Mouse (Mus musculus): ENCODE results near the gene Mup19. TPM values are rescaled to one million over a fixed set of nuclear protein-coding genes. Genes with fewer than 3 reads are reported as not detected.
"Not testable (repeated sequence)": the region's sequence is repeated elsewhere in the genome, so short reads cannot be mapped to it uniquely, and the experiment has no call there.

Gene Mup19
- polyA plus RNA-seq (2012; rRNA removed) (not detected in 2 replicates), polyA plus RNA-seq (2014; fragmentation: Nextera tagmentation; extraction: Ambion mirVana) (0.41 and 0.57 TPM in 2 replicates)

DNA sequence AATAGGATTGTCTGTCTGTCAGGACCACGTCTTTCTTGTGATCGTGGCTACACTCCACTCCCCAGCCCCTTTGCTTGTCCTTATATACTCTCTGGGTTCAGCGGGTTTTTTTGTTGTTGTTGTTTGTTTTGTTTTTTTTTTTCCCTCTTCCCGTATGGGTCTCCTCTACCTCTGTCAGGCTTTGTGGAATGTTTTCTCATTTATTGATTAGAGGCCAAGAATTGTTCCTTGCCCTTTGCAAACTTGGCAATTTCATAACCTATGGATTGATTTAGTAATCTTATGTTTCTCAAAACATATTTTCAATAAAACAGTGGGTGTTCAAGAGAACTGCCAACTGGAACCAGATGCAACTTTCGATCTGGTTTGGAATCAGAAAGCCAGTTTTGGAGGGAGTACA lies at the start of gene Mup19:
Gene Mup19 (minus strand): TSS at position 101 of the 400 bp plus-strand sequence.
- not testable (repeated sequence) for H3K36me3 ChIP-seq (ENCODE audit: control insufficient read depth, insufficient read depth, low read length); H3K27ac ChIP-seq (replicated peaks; ENCODE audit: low read depth, low read length); ATAC-seq (ENCODE audit: low FRiP score, low read depth); H3K4me2 ChIP-seq (replicated peaks; ENCODE audit: low read depth, low read length, severe bottlenecking); DNase-seq (ENCODE audit: low spot score); H3K4me3 ChIP-seq (replicated peaks; ENCODE audit: low read length); H3K9ac ChIP-seq (ENCODE audit: low read depth, low read length, severe bottlenecking); H3K4me1 ChIP-seq (ENCODE audit: control insufficient read depth, insufficient read depth, low read length); H3K27me3 ChIP-seq (ENCODE audit: control insufficient read depth, insufficient read depth, low read length); H3K9me3 ChIP-seq (ENCODE audit: control insufficient read depth, low read length)
- WGBS: 75% methylated on average over 1 of the region's 5 CpGs

DNA sequence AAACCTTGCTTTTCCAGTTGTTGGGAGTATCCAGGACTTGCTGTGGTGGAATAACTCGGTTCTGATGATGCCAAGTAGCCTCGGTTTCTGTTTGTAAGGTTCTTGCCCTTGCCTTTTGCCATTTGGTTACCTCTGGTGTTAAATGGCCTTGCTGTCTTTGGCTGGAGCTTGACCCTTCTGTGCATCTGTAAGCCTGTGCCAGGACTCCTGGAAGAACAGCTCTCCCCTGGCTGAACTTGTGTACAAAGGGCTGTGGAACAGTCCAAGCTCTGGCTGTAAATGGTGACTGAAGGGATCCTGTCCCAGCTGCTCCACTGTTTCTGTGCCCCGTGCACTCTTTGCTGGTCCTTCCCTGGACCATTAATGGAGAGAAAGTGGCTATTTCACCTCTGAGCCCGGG lies 47.1 kb upstream of the Mup19 start:
- H3K27me3 ChIP-seq (ENCODE audit: control insufficient read depth, insufficient read depth, low read length): no peaks in the 10 kb centered on the region

DNA sequence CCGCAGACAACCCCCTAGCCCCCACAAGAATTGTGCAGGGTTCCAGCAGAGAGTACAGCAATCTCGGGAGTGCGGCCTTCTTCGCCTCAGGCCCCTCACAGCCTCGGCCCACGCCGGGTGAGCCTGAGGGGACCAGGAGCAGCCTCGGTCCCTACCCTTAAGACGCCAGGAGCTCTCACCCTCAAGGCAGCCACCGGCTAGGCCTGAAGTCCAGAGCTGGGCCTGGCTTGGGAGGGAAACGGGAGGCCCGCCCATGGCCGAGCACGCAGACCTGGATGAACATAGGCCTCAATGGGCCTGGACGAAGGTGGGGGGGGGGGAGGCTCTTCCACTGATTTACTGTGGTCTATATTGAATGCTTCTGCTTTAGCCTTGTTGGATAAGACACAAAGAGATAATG lies 41.1 kb upstream of the Mup19 start:
- H3K36me3 ChIP-seq (ENCODE audit: control insufficient read depth, insufficient read depth, low read length): no peaks in the 10 kb centered on the region
- no peak overlapping the region for H3K9ac ChIP-seq (ENCODE audit: low read depth, low read length, severe bottlenecking)
- DNase-seq (ENCODE audit: low spot score): no peak
- no peaks in the 10 kb centered on the region; the same call in 1 of the 2 replicates for H3K9me3 ChIP-seq (ENCODE audit: control insufficient read depth, low read length)
- no peak for ATAC-seq (ENCODE audit: low FRiP score, low read depth)
- WGBS: 92% methylated on average over 15 of the region's 15 CpGs
- no peak overlapping the region for H3K4me2 ChIP-seq (replicated peaks; ENCODE audit: low read depth, low read length, severe bottlenecking)
- H3K4me1 ChIP-seq (ENCODE audit: control insufficient read depth, insufficient read depth, low read length): no peaks in the 10 kb centered on the region
- no peak for TF ChIP-seq POLR2A (IDR thresholded peaks at IDR 0.05; ENCODE audit: borderline replicate concordance, extremely low read depth, insufficient read depth, insufficient read length)
- no peak overlapping the region for H3K27ac ChIP-seq (replicated peaks; ENCODE audit: low read depth, low read length)
- no peak overlapping the region for H3K4me3 ChIP-seq (replicated peaks; ENCODE audit: low read length)
- no peaks in the 10 kb centered on the region for H3K27me3 ChIP-seq (ENCODE audit: control insufficient read depth, insufficient read depth, low read length)

More for the DNA sequence above, 47.1 kb upstream of the Mup19 start:
- no peak overlapping the region for H3K4me3 ChIP-seq (replicated peaks; ENCODE audit: low read length)
- no peak for ATAC-seq (ENCODE audit: low FRiP score, low read depth)
- no peaks in the 10 kb centered on the region for H3K36me3 ChIP-seq (ENCODE audit: control insufficient read depth, insufficient read depth, low read length)
- H3K9ac ChIP-seq (ENCODE audit: low read depth, low read length, severe bottlenecking): no peak overlapping the region
- no peak overlapping the region for H3K4me2 ChIP-seq (replicated peaks; ENCODE audit: low read depth, low read length, severe bottlenecking)
- TF ChIP-seq POLR2A (IDR thresholded peaks at IDR 0.05; ENCODE audit: borderline replicate concordance, extremely low read depth, insufficient read depth, insufficient read length): no peak
- no peak overlapping the region for H3K27ac ChIP-seq (replicated peaks; ENCODE audit: low read depth, low read length)
- 68% methylated on average over 4 of the region's 4 CpGs for whole genome bisulfite sequencing
- DNase-seq (ENCODE audit: low spot score): no peak
- H3K9me3 ChIP-seq (ENCODE audit: control insufficient read depth, low read length): no peaks in the 10 kb centered on the region; the same call in 1 of the 2 replicates
- H3K4me1 ChIP-seq (ENCODE audit: control insufficient read depth, insufficient read depth, low read length): no peaks in the 10 kb centered on the region

DNA sequence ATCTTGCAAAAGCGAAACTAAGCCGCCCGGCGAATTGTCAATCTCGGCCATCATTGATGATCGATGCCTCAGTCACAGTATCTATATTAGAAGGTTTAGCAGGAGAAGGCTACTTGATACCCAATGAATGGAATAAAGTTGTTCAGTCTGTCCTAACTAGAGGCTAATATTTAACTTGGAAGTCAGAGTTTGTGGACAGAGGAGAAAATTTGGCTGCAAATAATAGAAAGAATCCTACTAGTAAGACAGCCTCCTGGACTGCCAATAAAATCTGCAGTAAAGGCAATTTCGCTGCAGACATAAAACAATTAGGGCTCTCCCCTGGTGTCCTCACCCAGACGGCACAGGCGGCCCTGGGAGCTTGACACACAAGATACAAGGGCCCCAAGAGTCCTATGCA lies 40.5 kb upstream of the Mup19 start:
- not testable (repeated sequence) for DNase-seq (ENCODE audit: low spot score); H3K4me1 ChIP-seq (ENCODE audit: control insufficient read depth, insufficient read depth, low read length)
- 85% methylated on average over 9 of the region's 9 CpGs for WGBS

DNA sequence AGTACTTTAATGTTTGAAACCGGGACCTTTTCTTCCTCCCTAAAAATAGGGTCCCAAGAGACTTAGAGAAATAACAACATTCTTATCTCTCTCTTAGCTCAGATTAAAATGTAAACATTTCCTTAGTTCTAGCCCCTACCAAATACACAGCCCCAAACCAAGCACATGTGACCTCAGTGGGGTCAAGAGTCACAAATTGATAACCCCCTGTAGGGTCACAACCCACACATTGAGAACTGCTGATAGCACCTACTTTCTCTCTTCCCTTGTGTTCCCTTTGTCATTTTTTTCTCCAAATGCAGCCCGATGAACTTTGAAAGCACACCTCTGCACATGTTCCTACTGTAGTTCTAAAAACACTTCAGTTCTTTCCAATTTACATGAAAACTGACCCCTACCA lies 33.5 kb upstream of the Mup19 start:
- Histone ChIP-seq H3K27ac (replicated peaks; ENCODE audit: low read depth, low read length) (no peak overlapping the region), H3K4me2 (replicated peaks; ENCODE audit: low read depth, low read length, severe bottlenecking) (no peak overlapping the region), H3K9me3 (ENCODE audit: control insufficient read depth, low read length) (no peaks in the 10 kb centered on the region), H3K36me3 (ENCODE audit: control insufficient read depth, insufficient read depth, low read length) (no peaks in the 10 kb centered on the region), H3K27me3 (ENCODE audit: control insufficient read depth, insufficient read depth, low read length) (no peaks in the 10 kb centered on the region), H3K4me3 (replicated peaks; ENCODE audit: low read length) (no peak overlapping the region), H3K4me1 (ENCODE audit: control insufficient read depth, insufficient read depth, low read length) (no peaks in the 10 kb centered on the region), H3K9ac (ENCODE audit: low read depth, low read length, severe bottlenecking) (no peak overlapping the region)
- TF ChIP-seq POLR2A (IDR thresholded peaks at IDR 0.05; ENCODE audit: borderline replicate concordance, extremely low read depth, insufficient read depth, insufficient read length): no peak
- DNase-seq (ENCODE audit: low spot score) (no peak), ATAC-seq (ENCODE audit: low FRiP score, low read depth) (no peak)
- 78% methylated on average over 2 of the region's 2 CpGs for WGBS

More for the DNA sequence above, 40.5 kb upstream of the Mup19 start:
- not testable (repeated sequence) for H3K4me2 ChIP-seq (replicated peaks; ENCODE audit: low read depth, low read length, severe bottlenecking); H3K27ac ChIP-seq (replicated peaks; ENCODE audit: low read depth, low read length); H3K9ac ChIP-seq (ENCODE audit: low read depth, low read length, severe bottlenecking); H3K4me3 ChIP-seq (replicated peaks; ENCODE audit: low read length); H3K9me3 ChIP-seq (ENCODE audit: control insufficient read depth, low read length); H3K27me3 ChIP-seq (ENCODE audit: control insufficient read depth, insufficient read depth, low read length); ATAC-seq (ENCODE audit: low FRiP score, low read depth); H3K36me3 ChIP-seq (ENCODE audit: control insufficient read depth, insufficient read depth, low read length)

DNA sequence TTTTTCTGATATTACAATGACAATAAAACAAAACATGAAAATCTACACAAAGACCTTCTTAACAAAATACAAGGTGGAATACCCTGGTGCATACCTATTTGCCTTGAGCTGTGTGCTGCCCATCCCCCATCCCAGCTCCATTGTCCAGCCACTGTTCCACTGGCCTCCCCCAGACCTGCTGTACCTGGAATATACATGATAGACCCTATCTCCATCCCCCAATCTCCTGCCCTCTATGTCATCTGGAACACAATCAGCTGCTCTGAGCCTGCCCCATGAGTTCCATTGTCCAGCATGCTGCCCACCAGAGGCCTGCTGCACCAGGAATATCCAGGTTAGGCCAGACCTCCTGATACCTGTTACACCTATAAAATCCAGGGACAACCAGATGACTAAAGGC lies 31.4 kb upstream of the Mup19 start:
- Histone ChIP-seq H3K4me3 (replicated peaks; ENCODE audit: low read length) (no peak overlapping the region), H3K4me2 (replicated peaks; ENCODE audit: low read depth, low read length, severe bottlenecking) (no peak overlapping the region), H3K9me3 (ENCODE audit: control insufficient read depth, low read length) (no peaks in the 10 kb centered on the region), H3K4me1 (ENCODE audit: control insufficient read depth, insufficient read depth, low read length) (no peaks in the 10 kb centered on the region), H3K27me3 (ENCODE audit: control insufficient read depth, insufficient read depth, low read length) (no peaks in the 10 kb centered on the region), H3K9ac (ENCODE audit: low read depth, low read length, severe bottlenecking) (no peak overlapping the region), H3K36me3 (ENCODE audit: control insufficient read depth, insufficient read depth, low read length) (no peaks in the 10 kb centered on the region), H3K27ac (replicated peaks; ENCODE audit: low read depth, low read length) (no peak overlapping the region)
- ATAC-seq (ENCODE audit: low FRiP score, low read depth) (no peak), DNase-seq (ENCODE audit: low spot score) (no peak)
- TF ChIP-seq POLR2A (IDR thresholded peaks at IDR 0.05; ENCODE audit: borderline replicate concordance, extremely low read depth, insufficient read depth, insufficient read length): no peak

DNA sequence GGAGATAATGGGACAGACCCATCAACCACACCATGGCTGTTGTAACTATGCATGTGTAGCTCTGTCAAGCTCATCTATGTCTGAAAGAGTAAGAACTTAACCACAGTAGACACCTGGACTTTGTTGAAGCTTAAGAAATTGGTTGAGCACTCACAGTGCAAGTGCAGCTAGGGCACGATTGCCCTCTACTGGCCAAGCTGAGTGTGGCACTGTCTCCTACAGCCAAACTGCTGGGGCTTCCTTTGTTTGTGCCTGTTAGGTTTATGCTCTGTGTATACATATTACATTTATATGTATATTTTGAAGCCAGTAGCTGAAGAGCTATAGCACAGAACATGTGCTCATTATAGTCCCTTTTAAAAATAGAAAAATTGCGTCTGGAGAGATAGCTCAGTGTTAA lies 29.1 kb upstream of the Mup19 start:
- peak; percentile 51 for DNase-seq (ENCODE audit: low spot score)
- 15% methylated on average over 2 of the region's 2 CpGs for WGBS
- not testable (repeated sequence) for H3K9ac ChIP-seq (ENCODE audit: low read depth, low read length, severe bottlenecking); H3K36me3 ChIP-seq (ENCODE audit: control insufficient read depth, insufficient read depth, low read length); H3K4me2 ChIP-seq (replicated peaks; ENCODE audit: low read depth, low read length, severe bottlenecking); H3K4me1 ChIP-seq (ENCODE audit: control insufficient read depth, insufficient read depth, low read length); H3K27ac ChIP-seq (replicated peaks; ENCODE audit: low read depth, low read length); H3K27me3 ChIP-seq (ENCODE audit: control insufficient read depth, insufficient read depth, low read length); H3K4me3 ChIP-seq (replicated peaks; ENCODE audit: low read length); ATAC-seq (ENCODE audit: low FRiP score, low read depth); H3K9me3 ChIP-seq (ENCODE audit: control insufficient read depth, low read length)

DNA sequence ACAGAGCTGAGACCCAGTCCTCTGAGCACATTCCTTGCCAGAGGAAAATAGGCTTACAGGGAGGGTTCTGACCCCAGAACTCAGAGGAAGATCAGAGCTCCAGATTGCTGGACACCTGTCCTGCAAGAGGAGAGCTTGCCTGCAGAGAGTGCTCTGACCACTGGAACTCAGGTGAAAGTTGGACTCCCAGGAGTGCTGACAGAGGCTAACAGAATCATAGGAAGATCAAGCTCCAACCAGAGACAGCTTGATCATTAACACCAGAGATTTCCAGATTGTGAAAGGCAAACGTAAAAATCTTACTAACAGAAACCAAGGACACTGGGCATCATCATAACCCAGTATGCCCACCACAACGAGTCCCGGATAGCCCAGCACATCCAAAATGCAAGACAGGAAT lies 26.9 kb upstream of the Mup19 start:
- not testable (repeated sequence) for H3K9me3 ChIP-seq (ENCODE audit: control insufficient read depth, low read length); H3K36me3 ChIP-seq (ENCODE audit: control insufficient read depth, insufficient read depth, low read length); DNase-seq (ENCODE audit: low spot score); H3K27ac ChIP-seq (replicated peaks; ENCODE audit: low read depth, low read length); ATAC-seq (ENCODE audit: low FRiP score, low read depth); H3K4me3 ChIP-seq (replicated peaks; ENCODE audit: low read length); H3K4me2 ChIP-seq (replicated peaks; ENCODE audit: low read depth, low read length, severe bottlenecking); H3K27me3 ChIP-seq (ENCODE audit: control insufficient read depth, insufficient read depth, low read length); H3K9ac ChIP-seq (ENCODE audit: low read depth, low read length, severe bottlenecking); H3K4me1 ChIP-seq (ENCODE audit: control insufficient read depth, insufficient read depth, low read length)
- WGBS: 79% methylated on average over 3 of the region's 3 CpGs
